Mouse (Mus musculus) thymus, adult 2 months (tissue): ENCODE results near the gene Arfgef2.

ENCODE experiments used
- CTCF ChIP-seq: fragments of 200-500 bp; IDR thresholded peaks from 2 replicates; pipeline ENCODE4 v1.5.1; 2012; ENCODE audit warnings: mild to moderate bottlenecking, control low read depth, low read length, moderate library complexity, borderline replicate concordance; ENCODE audit not compliant: control insufficient read depth, poor library complexity, insufficient read depth; ENCODE audit errors: extremely low read depth
- POLR2A ChIP-seq: fragments of 200-500 bp; IDR thresholded peaks from 2 replicates; pipeline ENCODE4 v1.6.1; 2012; ENCODE audit warnings: mild to moderate bottlenecking, low read length, control low read depth, moderate library complexity; ENCODE audit not compliant: control insufficient read depth, poor library complexity, insufficient read depth; ENCODE audit errors: extremely low read depth

DNA sequence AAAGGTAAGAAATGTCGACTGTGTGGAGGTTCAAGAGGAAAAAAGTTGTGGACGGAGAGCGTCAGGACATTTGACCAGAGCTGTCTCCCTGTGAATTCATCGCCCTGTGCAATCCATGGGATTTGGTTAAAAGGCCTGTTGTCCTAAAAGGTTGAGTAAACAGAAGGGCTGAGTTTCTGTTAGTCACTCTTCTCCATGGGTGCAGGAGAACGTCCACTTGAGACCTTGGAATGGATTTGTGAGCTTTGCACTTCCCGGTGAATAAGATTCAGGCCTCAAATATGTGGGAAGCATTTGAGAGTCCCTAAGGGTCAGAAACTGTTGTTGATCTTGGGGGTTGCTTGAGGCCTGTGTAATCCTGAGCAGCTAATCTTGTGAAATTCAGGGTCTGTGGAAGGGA, 1.4 kb downstream of the Arfgef2 start:
- no peak for TF ChIP-seq POLR2A
- no peak for TF ChIP-seq CTCF
